Mouse (Mus musculus) heart, adult 9 months (tissue): ENCODE results near the gene Ccdc88c.

ENCODE experiments used
- DNase-seq, 2 experiments: peaks; one replicate each; pipeline ENCODE4 v3.0.0; 2022; ENCODE audit warnings: low spot score in 2 of 2

Gene Ccdc88c

GRCm38 (mm10) chr12:100997830-100998563 is 30.9 kb downstream of the Ccdc88c start:
- DNase-seq: no peak

- DNase-seq: no peak
Observed at GRCm38 (mm10) chr12:100996378-100996898, 32.4 kb downstream of the Ccdc88c start.

GRCm38 (mm10) chr12:100995607-100996377 is 33.1 kb downstream of the Ccdc88c start:
- no peak for DNase-seq

GRCm38 (mm10) chr12:100994140-100995015 is 34.5 kb downstream of the Ccdc88c start:
- DNase-seq: no peak

GRCm38 (mm10) chr12:100993146-100993545 is 35.7 kb downstream of the Ccdc88c start:
- DNase-seq: no peak

GRCm38 (mm10) chr12:100992505-100992904 is 36.4 kb downstream of the Ccdc88c start:
- no peak for DNase-seq

- DNase-seq: no peak
Observed at GRCm38 (mm10) chr12:100991119-100991518, 37.7 kb downstream of the Ccdc88c start.

- DNase-seq: no peak
Observed at GRCm38 (mm10) chr12:100990291-100990690, 38.6 kb downstream of the Ccdc88c start.

- DNase-seq: no peak
Observed at GRCm38 (mm10) chr12:100989780-100990288, 39.0 kb downstream of the Ccdc88c start.

- no peak for DNase-seq
Observed at GRCm38 (mm10) chr12:100988324-100989130, 40.3 kb downstream of the Ccdc88c start.

GRCm38 (mm10) chr12:100986423-100986822 is 42.4 kb downstream of the Ccdc88c start:
- DNase-seq: no peak

GRCm38 (mm10) chr12:100985793-100986157 is 43.1 kb downstream of the Ccdc88c start:
- no peak for DNase-seq

GRCm38 (mm10) chr12:100985050-100985792 is 43.6 kb downstream of the Ccdc88c start:
- no peak for DNase-seq

- DNase-seq: no peak
Observed at GRCm38 (mm10) chr12:100983565-100983964, 45.3 kb downstream of the Ccdc88c start.

GRCm38 (mm10) chr12:100982217-100982616 is 46.6 kb downstream of the Ccdc88c start:
- DNase-seq: peak in 1 of 2 experiments; percentile 59

- DNase-seq: peak; percentile 12 to 35
Observed at GRCm38 (mm10) chr12:100980551-100981008, 48.3 kb downstream of the Ccdc88c start.

- DNase-seq: no peak
Observed at GRCm38 (mm10) chr12:100979616-100980015, 49.2 kb downstream of the Ccdc88c start.

GRCm38 (mm10) chr12:100977958-100978725 is 50.7 kb downstream of the Ccdc88c start:
- DNase-seq: peak in 1 of 2 experiments; percentile 37

- no peak for DNase-seq
Observed at GRCm38 (mm10) chr12:100977551-100977950, 51.3 kb downstream of the Ccdc88c start.
